Mouse (Mus musculus): ENCODE measurements around the gene Srsf4. TPM values are rescaled to one million over a fixed set of nuclear protein-coding genes. Genes with fewer than 3 reads are reported as not detected.

Srsf4 gene
- polyA plus RNA-seq, 1 experiment, result 28.8 TPM

GRCm38 (mm10) chr4:131947848-131948247 lies 74.4 kb downstream of the Srsf4 start:
- Histone ChIP-seq H3K4me3 (ENCODE audit: extremely low read depth, insufficient read depth, insufficient read length) (no peak overlapping the region), H3K27ac (ENCODE audit: insufficient read depth, low read length) (peak overlapping the region; percentile 50; the same call in 1 of the 2 replicates), H3K27me3 (ENCODE audit: control insufficient read depth, insufficient read depth, low read length) (no peaks in the 10 kb centered on the region), H3K36me3 (ENCODE audit: control insufficient read depth, insufficient read depth, low read length) (peaks cover 7% of the 10 kb centered on the region), H3K4me1 (ENCODE audit: control insufficient read depth, insufficient read depth, insufficient read length) (no peaks in the 10 kb centered on the region)
- no peak for DNase-seq (ENCODE audit: low read depth in 1 of 2, low spot score in 2 of 2)
- TF ChIP-seq CTCF (IDR thresholded peaks at IDR 0.05; ENCODE audit: extremely low read depth, insufficient read depth, insufficient read length, insufficient replicate concordance) (no peak), POLR2A (IDR thresholded peaks at IDR 0.05; ENCODE audit: low read depth, low read length) (no peak)
- WGBS, result 92% methylated on average over 11 of the region's 11 CpGs

- Histone ChIP-seq H3K4me3 (ENCODE audit: extremely low read depth, insufficient read depth, insufficient read length) (no peak overlapping the region), H3K4me1 (ENCODE audit: control insufficient read depth, insufficient read depth, insufficient read length) (no peaks in the 10 kb centered on the region), H3K36me3 (ENCODE audit: control insufficient read depth, insufficient read depth, low read length) (peaks cover 8% of the 10 kb centered on the region), H3K27me3 (ENCODE audit: control insufficient read depth, insufficient read depth, low read length) (no peaks in the 10 kb centered on the region), H3K27ac (ENCODE audit: insufficient read depth, low read length) (no peak overlapping the region)
- TF ChIP-seq POLR2A (IDR thresholded peaks at IDR 0.05; ENCODE audit: low read depth, low read length) (no peak), CTCF (IDR thresholded peaks at IDR 0.05; ENCODE audit: extremely low read depth, insufficient read depth, insufficient read length, insufficient replicate concordance) (no peak)
- WGBS, result 89% methylated on average over 5 of the region's 5 CpGs
- DNase-seq (ENCODE audit: low read depth in 1 of 2, low spot score in 2 of 2), result no peak
Observed at GRCm38 (mm10) chr4:131949903-131950302, 76.5 kb downstream of the Srsf4 start.

- no peak for DNase-seq (ENCODE audit: low read depth in 1 of 2, low spot score in 2 of 2)
- H3K36me3 ChIP-seq (ENCODE audit: control insufficient read depth, insufficient read depth, low read length), result peaks cover 8% of the 10 kb centered on the region
- 87% methylated on average over 8 of the region's 8 CpGs for WGBS
- no peak overlapping the region for H3K27ac ChIP-seq (ENCODE audit: insufficient read depth, low read length)
- TF ChIP-seq POLR2A (IDR thresholded peaks at IDR 0.05; ENCODE audit: low read depth, low read length) (no peak), CTCF (IDR thresholded peaks at IDR 0.05; ENCODE audit: extremely low read depth, insufficient read depth, insufficient read length, insufficient replicate concordance) (no peak)
- H3K4me1 ChIP-seq (ENCODE audit: control insufficient read depth, insufficient read depth, insufficient read length), result no peaks in the 10 kb centered on the region
- no peak overlapping the region for H3K4me3 ChIP-seq (ENCODE audit: extremely low read depth, insufficient read depth, insufficient read length)
- no peaks in the 10 kb centered on the region for H3K27me3 ChIP-seq (ENCODE audit: control insufficient read depth, insufficient read depth, low read length)
Observed at GRCm38 (mm10) chr4:131950657-131951056, 77.2 kb downstream of the Srsf4 start.

Other genes starting within 250 kb of the Srsf4 start
- gene Ptpru, start 35.3 kb upstream of the Srsf4 start, polyA plus RNA-seq (2012; rRNA removed), result 1.2 and 1.5 TPM in 2 replicates
- gene Mecr, start 30.1 kb upstream of the Srsf4 start, polyA plus RNA-seq (2012; rRNA removed), result 15.0 and 18.6 TPM in 2 replicates
- 11.4 and 17.3 TPM in 2 replicates for gene Tmem200b, start 48.2 kb downstream of the Srsf4 start, polyA plus RNA-seq (2012; rRNA removed)
- gene Gm10300, start 201.1 kb downstream of the Srsf4 start, polyA plus RNA-seq (2012; rRNA removed), result 0.11 and 0.19 TPM in 2 replicates
- 66.5 and 94.1 TPM in 2 replicates for gene Epb41, start 201.7 kb downstream of the Srsf4 start, polyA plus RNA-seq (2012; rRNA removed)